Mouse (Mus musculus) kidney, adult 2 months (tissue): Measurements from ENCODE around the gene Gramd2. TPM values are rescaled to one million over a fixed set of nuclear protein-coding genes. Genes with fewer than 3 reads are reported as not detected.
A peak's percentile ranks its signal among the peaks of the same experiment; 100 is the strongest.

Experiments used
- DNase-seq: peaks from one replicate; pipeline ENCODE4 v3.0.0; 2021
- H3K27ac ChIP-seq: fragments of 200-500 bp; 2 replicates; pipeline ENCODE4 v1.5.1; 2012; ENCODE audit warnings: low read depth, low read length, control low read depth, inconsistent platforms; ENCODE audit not compliant: insufficient read depth
- H3K27me3 ChIP-seq: fragments of 200-500 bp; replicated peaks from 2 replicates; pipeline ENCODE4 v1.6.1; 2012; ENCODE audit warnings: mild to moderate bottlenecking, moderate library complexity, low read length, inconsistent platforms; ENCODE audit not compliant: control insufficient read depth, insufficient read depth
- H3K36me3 ChIP-seq: fragments of 200-500 bp; 2 replicates; pipeline ENCODE4 v1.6.1; 2012; ENCODE audit warnings: mild to moderate bottlenecking, moderate library complexity, low read length, inconsistent platforms; ENCODE audit not compliant: control insufficient read depth, insufficient read depth
- H3K4me1 ChIP-seq: fragments of 200-500 bp; 2 replicates; pipeline ENCODE4 v1.6.1; 2011; ENCODE audit warnings: low read length; ENCODE audit not compliant: control insufficient read depth, insufficient read depth
- H3K4me3 ChIP-seq: fragments of 200-500 bp; 2 replicates; pipeline ENCODE4 v1.5.1; 2011; ENCODE audit warnings: mild to moderate bottlenecking, low read depth, low read length, control low read depth; ENCODE audit not compliant: insufficient read depth
- CTCF ChIP-seq: fragments of 200-500 bp; conservative IDR thresholded peaks from 2 replicates; pipeline ENCODE4 v1.5.1; 2011; ENCODE audit warnings: low read depth, mild to moderate bottlenecking, control low read depth, low read length, moderate library complexity, mixed read lengths; ENCODE audit not compliant: insufficient read depth, insufficient read length
- POLR2A ChIP-seq: fragments of 200-500 bp; IDR thresholded peaks from one replicate; pipeline ENCODE4 v1.6.1; 2011; ENCODE audit warnings: low read depth, low read length, control low read depth
- WGBS: fragments of 180-500 bp; shearing (Covaris S2); methylation state at CpG from one replicate; pipeline ENCODE4 v1.1.7; 2018; 5-methylcytosine and 5-hydroxymethylcytosine counted together
- polyA plus RNA-seq: library from polyadenylated mRNA; depleted of rRNA; stranded (reverse); fragments of >200 nt; gene quantifications from 2 replicates; pipeline ENCODE4 v1.2.3, GENCODE M21; 2012; rRNA removed

Gramd2 gene
- polyA plus RNA-seq: 0.31 and 0.53 TPM in 2 replicates

- H3K4me1 ChIP-seq: no peaks in the 10 kb centered on the region
- TF ChIP-seq CTCF (no peak), POLR2A (no peak)
- peak; percentile 81 for DNase-seq
- peaks cover 2% of the 10 kb centered on the region; the same call in 1 of the 2 replicates for H3K27me3 ChIP-seq
- H3K36me3 ChIP-seq: no peaks in the 10 kb centered on the region; the same call in 1 of the 2 replicates
- peak within 1 kb of the TSS; percentile 38 for H3K4me3 ChIP-seq
- H3K27ac ChIP-seq: no peak within 1 kb of the TSS
- 6% methylated on average over 46 of the region's 47 CpGs for WGBS
Measured at GRCm38 (mm10) chr9:59679678-59680533, at the start of gene Gramd2. Gene Gramd2 (plus strand): TSS chr9:59680144.

- DNase-seq: no peak
- Histone ChIP-seq H3K27ac (no peak overlapping the region), H3K4me1 (no peaks in the 10 kb centered on the region), H3K4me3 (no peak overlapping the region), H3K36me3 (peaks cover 4% of the 10 kb centered on the region), H3K27me3 (no peaks in the 10 kb centered on the region)
- WGBS: 86% methylated on average over 1 of the region's 1 CpGs
- TF ChIP-seq CTCF: no peak
- no peak for TF ChIP-seq POLR2A
Measured at GRCm38 (mm10) chr9:59638372-59638771, 41.6 kb upstream of the Gramd2 start.

- DNase-seq: no peak
- no peak overlapping the region for H3K4me3 ChIP-seq
- H3K27me3 ChIP-seq: no peaks in the 10 kb centered on the region
- no peaks in the 10 kb centered on the region for H3K4me1 ChIP-seq
- TF ChIP-seq POLR2A (no peak), CTCF (no peak)
- H3K36me3 ChIP-seq: peaks cover 3% of the 10 kb centered on the region
- H3K27ac ChIP-seq: no peak overlapping the region
- 96% methylated on average over 4 of the region's 4 CpGs for WGBS
Measured at GRCm38 (mm10) chr9:59639936-59640335, 40.0 kb upstream of the Gramd2 start.

GRCm38 (mm10) chr9:59641320-59641719 is 38.6 kb upstream of the Gramd2 start:
- WGBS: 66% methylated on average over 2 of the region's 2 CpGs
- H3K36me3 ChIP-seq: peaks cover 3% of the 10 kb centered on the region
- TF ChIP-seq CTCF: no peak
- TF ChIP-seq POLR2A: no peak
- H3K27me3 ChIP-seq: no peaks in the 10 kb centered on the region
- H3K4me3 ChIP-seq: no peak overlapping the region
- no peak for DNase-seq
- no peaks in the 10 kb centered on the region for H3K4me1 ChIP-seq
- H3K27ac ChIP-seq: no peak overlapping the region

GRCm38 (mm10) chr9:59649911-59650310 is 30.0 kb upstream of the Gramd2 start:
- H3K27ac ChIP-seq: no peak overlapping the region
- WGBS: 98% methylated on average over 4 of the region's 4 CpGs
- TF ChIP-seq POLR2A (no peak), CTCF (no peak)
- no peaks in the 10 kb centered on the region for H3K27me3 ChIP-seq
- H3K4me1 ChIP-seq: 0 out of 2 replicates have a peak, but pooled peaks cover 3% of the 10 kb centered on the region
- no peaks in the 10 kb centered on the region for H3K36me3 ChIP-seq
- H3K4me3 ChIP-seq: no peak overlapping the region
- no peak for DNase-seq

GRCm38 (mm10) chr9:59653371-59653770 is 26.6 kb upstream of the Gramd2 start:
- DNase-seq: peak; percentile 52
- no peaks in the 10 kb centered on the region for H3K36me3 ChIP-seq
- peaks cover 3% of the 10 kb centered on the region; the same call in 1 of the 2 replicates for H3K4me1 ChIP-seq
- TF ChIP-seq POLR2A (no peak), CTCF (no peak)
- H3K27me3 ChIP-seq: no peaks in the 10 kb centered on the region
- no peak overlapping the region for H3K4me3 ChIP-seq
- H3K27ac ChIP-seq: peak overlapping the region; percentile 47; the same call in 1 of the 2 replicates
- WGBS: 42% methylated on average over 3 of the region's 3 CpGs

GRCm38 (mm10) chr9:59654450-59654983 is 25.4 kb upstream of the Gramd2 start:
- Histone ChIP-seq H3K4me1 (peaks cover 3% of the 10 kb centered on the region; the same call in 1 of the 2 replicates), H3K36me3 (no peaks in the 10 kb centered on the region), H3K27ac (no peak overlapping the region), H3K27me3 (no peaks in the 10 kb centered on the region), H3K4me3 (no peak overlapping the region)
- WGBS: 86% methylated on average over 2 of the region's 2 CpGs
- DNase-seq: no peak
- TF ChIP-seq POLR2A (no peak), CTCF (no peak)
